Mouse (Mus musculus): ENCODE data around the gene Aplp2. TPM values are rescaled to one million over a fixed set of nuclear protein-coding genes. Genes with fewer than 3 reads are reported as not detected.

The Aplp2 gene
- polyA plus RNA-seq, 1 experiment = 102 TPM

GRCm38 (mm10) chr9:31247447-31248220 is 36.0 kb upstream of the Aplp2 start:
- TF ChIP-seq CTCF (IDR thresholded peaks at IDR 0.05; ENCODE audit: control insufficient read depth, insufficient read depth, low read length) (no peak), POLR2A (IDR thresholded peaks at IDR 0.05; ENCODE audit: borderline replicate concordance, control insufficient read depth, low read depth, low read length) (no peak)
- H3K27ac ChIP-seq (ENCODE audit: control insufficient read depth, insufficient read depth, low read depth, low read length, poor library complexity) = no peak overlapping the region
- WGBS = 34% methylated on average over 8 of the region's 8 CpGs
- H3K4me1 ChIP-seq (ENCODE audit: control insufficient read depth, insufficient read depth, low read length) = peaks cover 2% of the 10 kb centered on the region; the same call in 1 of the 2 replicates
- no peak overlapping the region for H3K4me3 ChIP-seq (replicated peaks; ENCODE audit: control insufficient read depth, low read depth, low read length)

GRCm38 (mm10) chr9:31246421-31246820 is 34.8 kb upstream of the Aplp2 start:
- peaks cover 1% of the 10 kb centered on the region; the same call in 1 of the 2 replicates for H3K4me1 ChIP-seq (ENCODE audit: control insufficient read depth, insufficient read depth, low read length)
- 84% methylated on average over 6 of the region's 6 CpGs for WGBS

GRCm38 (mm10) chr9:31245006-31245405 is 33.4 kb upstream of the Aplp2 start:
- 92% methylated on average over 6 of the region's 6 CpGs for WGBS
- TF ChIP-seq CTCF (IDR thresholded peaks at IDR 0.05; ENCODE audit: control insufficient read depth, insufficient read depth, low read length) = no peak
- no peak for TF ChIP-seq POLR2A (IDR thresholded peaks at IDR 0.05; ENCODE audit: borderline replicate concordance, control insufficient read depth, low read depth, low read length)
- peaks cover 1% of the 10 kb centered on the region; the same call in 1 of the 2 replicates for H3K4me1 ChIP-seq (ENCODE audit: control insufficient read depth, insufficient read depth, low read length)
- no peak overlapping the region for H3K27ac ChIP-seq (ENCODE audit: control insufficient read depth, insufficient read depth, low read depth, low read length, poor library complexity)
- H3K4me3 ChIP-seq (replicated peaks; ENCODE audit: control insufficient read depth, low read depth, low read length) = no peak overlapping the region

More at GRCm38 (mm10) chr9:31246421-31246820, 34.8 kb upstream of the Aplp2 start:
- Histone ChIP-seq H3K4me3 (replicated peaks; ENCODE audit: control insufficient read depth, low read depth, low read length) (no peak overlapping the region), H3K27ac (ENCODE audit: control insufficient read depth, insufficient read depth, low read depth, low read length, poor library complexity) (no peak overlapping the region)
- no peak for TF ChIP-seq POLR2A (IDR thresholded peaks at IDR 0.05; ENCODE audit: borderline replicate concordance, control insufficient read depth, low read depth, low read length)
- TF ChIP-seq CTCF (IDR thresholded peaks at IDR 0.05; ENCODE audit: control insufficient read depth, insufficient read depth, low read length) = no peak

GRCm38 (mm10) chr9:31243939-31244333 is 32.3 kb upstream of the Aplp2 start:
- Histone ChIP-seq H3K4me1 (ENCODE audit: control insufficient read depth, insufficient read depth, low read length) (peaks cover 1% of the 10 kb centered on the region; the same call in 1 of the 2 replicates), H3K4me3 (replicated peaks; ENCODE audit: control insufficient read depth, low read depth, low read length) (no peak overlapping the region), H3K27ac (ENCODE audit: control insufficient read depth, insufficient read depth, low read depth, low read length, poor library complexity) (no peak overlapping the region)
- TF ChIP-seq POLR2A (IDR thresholded peaks at IDR 0.05; ENCODE audit: borderline replicate concordance, control insufficient read depth, low read depth, low read length) = no peak
- TF ChIP-seq CTCF (IDR thresholded peaks at IDR 0.05; ENCODE audit: control insufficient read depth, insufficient read depth, low read length) = no peak
- 46% methylated on average over 5 of the region's 5 CpGs for WGBS

GRCm38 (mm10) chr9:31243306-31243938 is 31.8 kb upstream of the Aplp2 start:
- TF ChIP-seq CTCF (IDR thresholded peaks at IDR 0.05; ENCODE audit: control insufficient read depth, insufficient read depth, low read length) = no peak
- TF ChIP-seq POLR2A (IDR thresholded peaks at IDR 0.05; ENCODE audit: borderline replicate concordance, control insufficient read depth, low read depth, low read length) = no peak
- Histone ChIP-seq H3K4me1 (ENCODE audit: control insufficient read depth, insufficient read depth, low read length) (peaks cover 1% of the 10 kb centered on the region; the same call in 1 of the 2 replicates), H3K27ac (ENCODE audit: control insufficient read depth, insufficient read depth, low read depth, low read length, poor library complexity) (no peak overlapping the region), H3K4me3 (replicated peaks; ENCODE audit: control insufficient read depth, low read depth, low read length) (no peak overlapping the region)
- 18% methylated on average over 18 of the region's 18 CpGs for whole genome bisulfite sequencing

- Histone ChIP-seq H3K4me1 (ENCODE audit: control insufficient read depth, insufficient read depth, low read length) (peaks cover 1% of the 10 kb centered on the region; the same call in 1 of the 2 replicates), H3K27ac (ENCODE audit: control insufficient read depth, insufficient read depth, low read depth, low read length, poor library complexity) (no peak overlapping the region), H3K4me3 (replicated peaks; ENCODE audit: control insufficient read depth, low read depth, low read length) (no peak overlapping the region)
- TF ChIP-seq POLR2A (IDR thresholded peaks at IDR 0.05; ENCODE audit: borderline replicate concordance, control insufficient read depth, low read depth, low read length) = no peak
- TF ChIP-seq CTCF (IDR thresholded peaks at IDR 0.05; ENCODE audit: control insufficient read depth, insufficient read depth, low read length) = no peak
- 89% methylated on average over 7 of the region's 7 CpGs for WGBS
Observed at GRCm38 (mm10) chr9:31241208-31241699, 29.6 kb upstream of the Aplp2 start.

- 91% methylated on average over 8 of the region's 8 CpGs for WGBS
Observed at GRCm38 (mm10) chr9:31240522-31241207, 29.1 kb upstream of the Aplp2 start.

More at GRCm38 (mm10) chr9:31240522-31241207, 29.1 kb upstream of the Aplp2 start:
- no peak for TF ChIP-seq CTCF (IDR thresholded peaks at IDR 0.05; ENCODE audit: control insufficient read depth, insufficient read depth, low read length)
- TF ChIP-seq POLR2A (IDR thresholded peaks at IDR 0.05; ENCODE audit: borderline replicate concordance, control insufficient read depth, low read depth, low read length) = no peak
- no peak overlapping the region for H3K4me3 ChIP-seq (replicated peaks; ENCODE audit: control insufficient read depth, low read depth, low read length)
- peaks cover 1% of the 10 kb centered on the region; the same call in 1 of the 2 replicates for H3K4me1 ChIP-seq (ENCODE audit: control insufficient read depth, insufficient read depth, low read length)
- no peak overlapping the region for H3K27ac ChIP-seq (ENCODE audit: control insufficient read depth, insufficient read depth, low read depth, low read length, poor library complexity)
